Mouse (Mus musculus) hindbrain, embryonic 16.5 days (tissue): ENCODE results near the gene Spats2l. TPM values are rescaled to one million over a fixed set of nuclear protein-coding genes. Genes with fewer than 3 reads are reported as not detected.

ENCODE experiments used
- ATAC-seq: fragments of 200-750 bp; cut with Nextera tagmentation; 2 replicates; pipeline ENCODE4 v1.8.0; 2017; ENCODE audit warnings: moderate TSS enrichment, moderate library complexity
- H3K27ac ChIP-seq: fragments of 300-500 bp; sonication (generic); 2 replicates; pipeline ENCODE4 v1.5.1; 2014; ENCODE audit warnings: low read depth, mild to moderate bottlenecking, control low read depth, low read length, moderate library complexity
- H3K27me3 ChIP-seq: fragments of 300-500 bp; sonication (generic); replicated peaks from 2 replicates; pipeline ENCODE4 v1.6.1; 2014; ENCODE audit warnings: low read length; ENCODE audit not compliant: control insufficient read depth, insufficient read depth
- H3K36me3 ChIP-seq: fragments of 300-500 bp; sonication (generic); 2 replicates; pipeline ENCODE4 v1.6.1; 2014; ENCODE audit warnings: mild to moderate bottlenecking, low read length, moderate library complexity, mixed read lengths; ENCODE audit not compliant: control insufficient read depth, insufficient read depth
- H3K4me1 ChIP-seq: fragments of 300-500 bp; sonication (generic); 2 replicates; pipeline ENCODE4 v1.6.1; 2014; ENCODE audit warnings: low read depth, low read length; ENCODE audit not compliant: control insufficient read depth, insufficient read depth
- H3K4me2 ChIP-seq: fragments of 300-500 bp; sonication (generic); 2 replicates; pipeline ENCODE4 v1.6.1; 2014; ENCODE audit warnings: mild to moderate bottlenecking, low read length, control low read depth, moderate library complexity
- H3K4me3 ChIP-seq: fragments of 300-500 bp; sonication (generic); 2 replicates; pipeline ENCODE4 v1.5.1; 2014; ENCODE audit warnings: mild to moderate bottlenecking, low read length, control low read depth, moderate library complexity
- H3K9ac ChIP-seq: fragments of 300-500 bp; sonication (generic); 2 replicates; pipeline ENCODE4 v1.6.1; 2014; ENCODE audit warnings: low read depth, mild to moderate bottlenecking, control low read depth, low read length, moderate library complexity
- H3K9me3 ChIP-seq: fragments of 300-500 bp; sonication (generic); 2 replicates; pipeline ENCODE4 v1.6.1; 2014; ENCODE audit warnings: mild to moderate bottlenecking, low read length, moderate library complexity; ENCODE audit not compliant: control insufficient read depth
- WGBS: fragments of 180-500 bp; shearing (Covaris S2); extraction: QIAGEN DNeasy Blood & Tissue Kit; methylation state at CpG from one replicate; pipeline ENCODE4 v1.1.7; 2014; 5-methylcytosine and 5-hydroxymethylcytosine counted together
- polyA plus RNA-seq: library from polyadenylated mRNA; unstranded; fragments of >200 nt; fragmentation: Nextera tagmentation; extraction: Ambion mirVana; gene quantifications from 2 replicates; pipeline ENCODE4 v1.2.1, GENCODE M21; 2015

Spats2l gene
- polyA plus RNA-seq, 1 experiment from 2014 or later: 89.1 TPM

GRCm38 (mm10) chr1:57955774-57956173 is 181.8 kb downstream of the Spats2l start:
- Histone ChIP-seq H3K4me2 (no peak overlapping the region), H3K4me1 (no peaks in the 10 kb centered on the region), H3K9ac (no peak overlapping the region), H3K9me3 (no peaks in the 10 kb centered on the region), H3K4me3 (no peak overlapping the region), H3K27me3 (no peaks in the 10 kb centered on the region), H3K36me3 (peaks cover 4% of the 10 kb centered on the region), H3K27ac (no peak overlapping the region)
- no peak for ATAC-seq
- WGBS: 92% methylated on average over 1 of the region's 1 CpGs

DNA sequence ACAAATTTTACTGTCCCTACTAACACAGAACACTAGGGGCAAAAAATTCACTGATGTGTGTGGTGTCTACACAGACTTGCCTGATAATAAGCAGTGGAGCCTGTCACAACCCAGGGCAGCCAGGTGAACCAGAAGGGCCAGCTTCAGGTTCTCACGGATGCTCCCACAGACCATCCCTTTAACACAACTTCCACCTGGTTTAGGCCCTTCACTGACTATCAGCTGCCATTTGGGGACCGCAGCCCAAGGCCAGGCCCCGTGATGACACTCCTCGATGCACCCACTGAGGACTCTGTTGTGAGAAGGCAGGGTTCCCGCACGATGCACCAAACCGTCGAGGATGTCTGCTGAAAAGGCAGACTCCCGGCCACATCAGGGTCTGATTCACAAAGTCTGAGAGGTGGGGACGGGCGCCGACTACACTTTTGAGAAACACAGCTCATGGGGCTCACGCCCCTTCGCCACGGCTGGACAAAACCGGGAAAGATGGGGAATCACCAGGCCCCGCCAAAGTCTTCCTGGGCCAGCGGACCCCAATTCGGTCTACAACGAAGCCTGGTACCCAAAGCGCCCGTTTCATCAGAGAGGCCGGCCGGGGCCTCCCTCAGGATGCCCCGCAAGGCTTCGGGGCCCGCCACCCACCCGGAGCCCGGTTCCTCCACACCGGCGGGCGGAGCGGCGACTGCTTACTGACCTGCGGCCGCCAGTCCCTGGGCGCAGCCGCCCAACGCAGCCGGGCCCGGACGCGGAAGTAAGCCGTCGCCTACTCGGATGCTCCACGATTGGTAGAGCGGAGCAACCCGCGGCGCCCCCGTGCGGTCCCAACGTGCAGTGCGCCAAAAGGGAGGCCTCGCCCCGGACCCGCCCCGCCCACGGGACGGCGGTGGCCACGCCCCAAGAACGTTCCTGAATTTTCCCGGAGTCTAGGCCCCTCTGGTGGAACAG is 195.6 kb downstream of the Spats2l start:
- Histone ChIP-seq H3K4me3 (peak overlapping the region; percentile 78), H3K4me2 (peak overlapping the region; percentile 89), H3K4me1 (peaks cover 10% of the 10 kb centered on the region), H3K36me3 (no peaks in the 10 kb centered on the region), H3K9me3 (no peaks in the 10 kb centered on the region), H3K27me3 (no peaks in the 10 kb centered on the region), H3K9ac (peak overlapping the region; percentile 97), H3K27ac (peak overlapping the region; percentile 82)
- peak; percentile 99 for ATAC-seq
- under 1% methylated on average over 53 of the region's 65 CpGs for WGBS

- Histone ChIP-seq H3K4me3 (no peak overlapping the region), H3K4me2 (no peak overlapping the region), H3K9ac (no peak overlapping the region), H3K4me1 (peaks cover 10% of the 10 kb centered on the region), H3K27ac (no peak overlapping the region), H3K36me3 (no peaks in the 10 kb centered on the region), H3K9me3 (no peaks in the 10 kb centered on the region), H3K27me3 (no peaks in the 10 kb centered on the region)
- WGBS: 90% methylated on average over 2 of the region's 2 CpGs
- ATAC-seq: no peak
Observed at GRCm38 (mm10) chr1:57971588-57971987, 197.6 kb downstream of the Spats2l start.

DNA sequence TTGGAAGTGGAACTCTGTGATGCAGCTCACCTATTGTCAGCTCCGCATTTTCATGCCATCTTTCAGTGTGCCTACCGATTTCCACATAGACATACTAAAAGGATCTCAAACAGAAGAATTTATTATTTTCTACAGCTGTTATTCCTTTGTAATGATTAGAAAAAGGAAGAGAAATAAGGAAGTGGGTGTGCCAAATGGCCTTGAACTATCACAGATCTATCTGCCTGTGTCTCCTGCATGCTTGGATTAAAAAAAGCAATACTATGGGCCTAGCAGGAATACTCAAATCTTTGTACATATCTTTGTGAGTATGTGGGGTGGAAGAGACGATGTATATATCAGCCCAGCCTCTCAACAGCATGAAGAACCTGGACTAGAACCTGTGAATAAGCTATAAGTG is 202.9 kb downstream of the Spats2l start:
- Histone ChIP-seq H3K27me3 (no peaks in the 10 kb centered on the region), H3K36me3 (no peaks in the 10 kb centered on the region), H3K27ac (no peak overlapping the region), H3K4me1 (no peaks in the 10 kb centered on the region), H3K9me3 (no peaks in the 10 kb centered on the region), H3K4me3 (no peak overlapping the region), H3K9ac (no peak overlapping the region), H3K4me2 (no peak overlapping the region)
- no peak for ATAC-seq
- 94% methylated on average over 3 of the region's 3 CpGs for WGBS

GRCm38 (mm10) chr1:57989052-57989600 is 215.2 kb downstream of the Spats2l start:
- Histone ChIP-seq H3K27ac (no peak overlapping the region), H3K4me2 (no peak overlapping the region), H3K4me1 (no peaks in the 10 kb centered on the region), H3K9me3 (no peaks in the 10 kb centered on the region), H3K4me3 (no peak overlapping the region), H3K36me3 (no peaks in the 10 kb centered on the region), H3K27me3 (no peaks in the 10 kb centered on the region), H3K9ac (no peak overlapping the region)
- 53% methylated on average over 6 of the region's 6 CpGs for whole genome bisulfite sequencing
- ATAC-seq: no peak

DNA sequence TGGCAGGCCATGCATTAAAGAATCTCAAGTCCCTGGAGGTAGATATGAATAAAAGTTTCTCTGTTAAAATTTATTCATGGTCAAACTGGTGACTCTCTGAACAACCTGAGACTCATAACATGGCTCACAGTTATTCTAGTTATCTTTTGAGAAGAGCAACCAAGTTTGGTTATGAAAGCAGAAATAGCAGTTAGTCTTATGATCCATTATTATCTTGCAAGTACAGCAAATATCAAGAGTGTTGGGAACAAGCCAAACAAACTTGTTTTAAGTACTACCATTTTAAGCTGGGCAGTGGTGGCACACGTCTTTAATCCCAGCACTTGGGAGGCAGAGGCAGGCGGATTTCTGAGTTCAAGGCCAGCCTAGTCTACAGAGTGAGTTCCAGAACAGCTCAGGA is 217.3 kb downstream of the Spats2l start:
- ATAC-seq: no peak
- H3K27me3 ChIP-seq: no peaks in the 10 kb centered on the region
- no peak overlapping the region for H3K27ac ChIP-seq
- 93% methylated on average over 2 of the region's 2 CpGs for WGBS
- no peaks in the 10 kb centered on the region for H3K9me3 ChIP-seq
- H3K36me3 ChIP-seq: no peaks in the 10 kb centered on the region
- H3K4me1 ChIP-seq: peaks cover under 1% of the 10 kb centered on the region
- no peak overlapping the region for H3K4me2 ChIP-seq
- no peak overlapping the region for H3K9ac ChIP-seq
- H3K4me3 ChIP-seq: no peak overlapping the region

- Histone ChIP-seq H3K9me3 (no peaks in the 10 kb centered on the region), H3K4me2 (peak within 1 kb of the TSS; percentile 91), H3K4me1 (peaks cover 4% of the 10 kb centered on the region), H3K9ac (peak within 1 kb of the TSS; percentile 78), H3K4me3 (peak within 1 kb of the TSS; percentile 73), H3K27ac (peak within 1 kb of the TSS; percentile 94), H3K36me3 (no peaks in the 10 kb centered on the region), H3K27me3 (no peaks in the 10 kb centered on the region)
- WGBS: 8% methylated on average over 28 of the region's 30 CpGs
- peak; percentile 100 for ATAC-seq
Observed at GRCm38 (mm10) chr1:57995432-57996132, 221.6 kb downstream of the Spats2l start, which contains the start of gene Sgo2a. Gene Sgo2a (plus strand): TSS chr1:57995971.

DNA sequence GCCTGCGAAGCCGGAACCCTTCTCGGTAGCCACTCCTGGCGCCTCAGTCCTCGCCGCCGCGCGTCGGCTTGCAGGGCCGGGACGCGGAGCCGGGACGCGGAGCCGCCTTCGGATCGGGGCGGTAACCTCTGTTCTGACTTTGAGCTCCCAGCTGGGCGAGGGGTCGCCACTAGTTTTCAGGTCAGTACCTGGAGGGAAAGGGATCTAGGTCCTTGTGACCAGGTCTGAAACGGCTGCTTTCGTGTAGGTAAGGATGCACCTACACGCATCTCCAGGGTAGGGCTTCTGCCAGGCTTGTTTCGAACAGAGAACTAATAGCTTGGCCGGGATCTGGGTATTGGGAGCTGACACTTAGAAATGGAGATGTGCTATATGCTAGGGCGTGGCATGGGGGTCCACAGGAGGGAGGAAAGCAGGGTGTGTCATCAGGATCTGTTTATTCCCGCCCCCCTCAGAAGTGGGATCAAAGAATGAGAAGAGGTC is 222.2 kb downstream of the Spats2l start:
- Histone ChIP-seq H3K27ac (no peak overlapping the region), H3K4me1 (peaks cover 4% of the 10 kb centered on the region), H3K36me3 (no peaks in the 10 kb centered on the region), H3K4me2 (peak overlapping the region; percentile 91), H3K4me3 (peak overlapping the region; percentile 73), H3K9ac (peak overlapping the region; percentile 63), H3K9me3 (no peaks in the 10 kb centered on the region), H3K27me3 (no peaks in the 10 kb centered on the region)
- ATAC-seq: peak; percentile 60
- whole genome bisulfite sequencing: 0% methylated on average over 29 of the region's 29 CpGs
